Mouse (Mus musculus) olfactory bulb, adult 2 months (tissue): Measurements from ENCODE around the gene Eef1g. TPM values are rescaled to one million over a fixed set of nuclear protein-coding genes. Genes with fewer than 3 reads are reported as not detected.
"Not testable (repeated sequence)": the region's sequence is repeated elsewhere in the genome, so short reads cannot be mapped to it uniquely, and the experiment has no call there.

ENCODE experiments used
- H3K27ac ChIP-seq: fragments of 200-500 bp; 2 replicates; pipeline ENCODE4 v1.5.1; 2012; ENCODE audit warnings: low read depth, low read length; ENCODE audit not compliant: insufficient read depth
- H3K4me1 ChIP-seq: fragments of 200-500 bp; 2 replicates; pipeline ENCODE4 v1.6.1; 2012; ENCODE audit warnings: low read length; ENCODE audit not compliant: control insufficient read depth, insufficient read depth
- H3K4me3 ChIP-seq: fragments of 200-500 bp; 2 replicates; pipeline ENCODE4 v1.5.1; 2012; ENCODE audit warnings: mild to moderate bottlenecking, low read depth, low read length, moderate library complexity; ENCODE audit not compliant: insufficient read depth
- CTCF ChIP-seq: fragments of 200-500 bp; IDR thresholded peaks from 2 replicates; pipeline ENCODE4 v1.5.1; 2012; ENCODE audit warnings: low read depth, mild to moderate bottlenecking, low read length, moderate library complexity; ENCODE audit not compliant: insufficient read depth
- POLR2A ChIP-seq: fragments of 200-500 bp; IDR thresholded peaks from 2 replicates; pipeline ENCODE4 v1.6.1; 2012; ENCODE audit warnings: mild to moderate bottlenecking, low read depth, low read length, moderate library complexity; ENCODE audit not compliant: insufficient read depth
- WGBS: fragments of 180-500 bp; shearing (Covaris S2); methylation state at CpG from one replicate; pipeline ENCODE4 v1.1.7; 2018; 5-methylcytosine and 5-hydroxymethylcytosine counted together
- polyA plus RNA-seq: library from polyadenylated mRNA; stranded (reverse); fragments of >200 nt; gene quantifications from 2 replicates; pipeline ENCODE4 v1.2.4, GENCODE M21; 2012; ENCODE audit warnings: low replicate concordance; ENCODE audit not compliant: missing spikeins, insufficient read depth, insufficient read length

The Eef1g gene
- polyA plus RNA-seq, 1 experiment: not detected

- no peak for TF ChIP-seq POLR2A
- no peak for TF ChIP-seq CTCF
- 90% methylated on average over 6 of the region's 6 CpGs for WGBS
- H3K27ac ChIP-seq: no peak overlapping the region
- H3K4me3 ChIP-seq: no peak overlapping the region
- peaks cover 18% of the 10 kb centered on the region for H3K4me1 ChIP-seq
Measured at GRCm38 (mm10) chr19:8996601-8997000, 29.8 kb downstream of the Eef1g start.

- TF ChIP-seq CTCF: no peak
- TF ChIP-seq POLR2A: no peak
- H3K27ac ChIP-seq: no peak overlapping the region
- H3K4me3 ChIP-seq: no peak overlapping the region
Measured at GRCm38 (mm10) chr19:8997546-8997945, 30.7 kb downstream of the Eef1g start.

GRCm38 (mm10) chr19:8998546-8998945 lies 31.7 kb downstream of the Eef1g start:
- no peak for TF ChIP-seq POLR2A
- TF ChIP-seq CTCF: no peak
- Histone ChIP-seq H3K4me3 (no peak overlapping the region), H3K4me1 (peaks cover 12% of the 10 kb centered on the region), H3K27ac (no peak overlapping the region)
- WGBS: 84% methylated on average over 6 of the region's 6 CpGs

More at GRCm38 (mm10) chr19:8997546-8997945, 30.7 kb downstream of the Eef1g start:
- peaks cover 18% of the 10 kb centered on the region for H3K4me1 ChIP-seq
- WGBS: 31% methylated on average over 4 of the region's 4 CpGs

- Histone ChIP-seq H3K27ac (no peak overlapping the region), H3K4me1 (peaks cover 12% of the 10 kb centered on the region), H3K4me3 (no peak overlapping the region)
- 87% methylated on average over 4 of the region's 4 CpGs for WGBS
- TF ChIP-seq POLR2A (no peak), CTCF (no peak)
Measured at GRCm38 (mm10) chr19:8999223-8999622, 32.4 kb downstream of the Eef1g start.

GRCm38 (mm10) chr19:9006915-9007314 lies 40.1 kb downstream of the Eef1g start:
- 99% methylated on average over 2 of the region's 2 CpGs for WGBS
- H3K4me3 ChIP-seq, H3K4me1 ChIP-seq, H3K27ac ChIP-seq: not testable (repeated sequence)

- no peak overlapping the region for H3K4me3 ChIP-seq
- 0 out of 2 replicates have a peak, but pooled peaks cover 4% of the 10 kb centered on the region for H3K4me1 ChIP-seq
- WGBS: 90% methylated on average over 3 of the region's 3 CpGs
- no peak for TF ChIP-seq POLR2A
- TF ChIP-seq CTCF: no peak
- H3K27ac ChIP-seq: no peak overlapping the region
Measured at GRCm38 (mm10) chr19:9019298-9019697, 52.5 kb downstream of the Eef1g start.

- 66% methylated on average over 11 of the region's 11 CpGs for WGBS
- Histone ChIP-seq H3K4me3 (no peak overlapping the region), H3K4me1 (peaks cover 8% of the 10 kb centered on the region), H3K27ac (no peak overlapping the region)
- TF ChIP-seq POLR2A (no peak), CTCF (no peak)
Measured at GRCm38 (mm10) chr19:9023021-9023778, 56.4 kb downstream of the Eef1g start.

- no peak overlapping the region for H3K27ac ChIP-seq
- no peak overlapping the region for H3K4me3 ChIP-seq
- no peak for TF ChIP-seq POLR2A
- no peak for TF ChIP-seq CTCF
- WGBS: 92% methylated on average over 5 of the region's 5 CpGs
- H3K4me1 ChIP-seq: peaks cover 8% of the 10 kb centered on the region
Measured at GRCm38 (mm10) chr19:9025562-9026257, 58.9 kb downstream of the Eef1g start.

- 54% methylated on average over 4 of the region's 4 CpGs for WGBS
- H3K4me3 ChIP-seq: no peak overlapping the region
- no peak overlapping the region for H3K27ac ChIP-seq
- peaks cover 8% of the 10 kb centered on the region for H3K4me1 ChIP-seq
- no peak for TF ChIP-seq CTCF
- no peak for TF ChIP-seq POLR2A
Measured at GRCm38 (mm10) chr19:9026634-9027033, 59.8 kb downstream of the Eef1g start.

GRCm38 (mm10) chr19:9027795-9028194 lies 61.0 kb downstream of the Eef1g start:
- H3K4me3 ChIP-seq: no peak overlapping the region
- peaks cover 11% of the 10 kb centered on the region for H3K4me1 ChIP-seq
- WGBS: 52% methylated on average over 5 of the region's 5 CpGs
- no peak overlapping the region for H3K27ac ChIP-seq
- TF ChIP-seq POLR2A: no peak
- no peak for TF ChIP-seq CTCF

Other genes with a start within 250 kb of the Eef1g start
- not detected in 2 replicates for gene Slc3a2, start 243.7 kb upstream of the Eef1g start, polyA plus RNA-seq
- not detected in 2 replicates for gene Wdr74, start 231.2 kb upstream of the Eef1g start, polyA plus RNA-seq
- not detected in 2 replicates for gene 1700092M07Rik, start 226.3 kb upstream of the Eef1g start, polyA plus RNA-seq
- 609 TPM in 1 of 2 replicates, not detected in the other for gene Stx5a, start 225.6 kb upstream of the Eef1g start, polyA plus RNA-seq
- not detected in 2 replicates for gene Nxf1, start 210.0 kb upstream of the Eef1g start, polyA plus RNA-seq
- gene Tmem223, start 196.0 kb upstream of the Eef1g start, polyA plus RNA-seq: not detected in 2 replicates
- not detected in 2 replicates for gene Tmem179b, start 192.6 kb upstream of the Eef1g start, polyA plus RNA-seq
- gene Taf6l, start 180.6 kb upstream of the Eef1g start, polyA plus RNA-seq: not detected in 2 replicates
- not detected in 2 replicates for gene Polr2g, start 168.5 kb upstream of the Eef1g start, polyA plus RNA-seq
- not detected in 2 replicates for gene Zbtb3, start 164.5 kb upstream of the Eef1g start, polyA plus RNA-seq
- gene Ttc9c, start 147.7 kb upstream of the Eef1g start, polyA plus RNA-seq: not detected in 2 replicates
- gene Hnrnpul2, start 147.0 kb upstream of the Eef1g start, polyA plus RNA-seq: 134 and 194 TPM in 2 replicates
- gene AC129217.1, start 137.3 kb upstream of the Eef1g start, polyA plus RNA-seq: not detected in 2 replicates
- not detected in 2 replicates for gene Bscl2, start 129.6 kb upstream of the Eef1g start, polyA plus RNA-seq
- not detected in 2 replicates for gene Gng3, start 127.8 kb upstream of the Eef1g start, polyA plus RNA-seq
- gene Lrrn4cl, start 116.3 kb upstream of the Eef1g start, polyA plus RNA-seq: not detected in 2 replicates
- 403 TPM in 1 of 2 replicates, not detected in the other for gene Ubxn1, start 95.5 kb upstream of the Eef1g start, polyA plus RNA-seq
- not detected in 2 replicates for gene Uqcc3, start 86.1 kb upstream of the Eef1g start, polyA plus RNA-seq
- not detected in 2 replicates for gene Lbhd1, start 83.3 kb upstream of the Eef1g start, polyA plus RNA-seq
- not detected in 2 replicates for gene Gm49403, start 83.1 kb upstream of the Eef1g start, polyA plus RNA-seq
- gene 1810009A15Rik, start 78.2 kb upstream of the Eef1g start, polyA plus RNA-seq: not detected in 2 replicates
- not detected in 2 replicates for gene Gm49416, start 78.1 kb upstream of the Eef1g start, polyA plus RNA-seq
- gene Ints5, start 74.0 kb upstream of the Eef1g start, polyA plus RNA-seq: not detected in 2 replicates
- gene Ganab, start 69.0 kb upstream of the Eef1g start, polyA plus RNA-seq: not detected in 2 replicates
- not detected in 2 replicates for gene B3gat3, start 46.7 kb upstream of the Eef1g start, polyA plus RNA-seq
- not detected in 2 replicates for gene Rom1, start 37.7 kb upstream of the Eef1g start, polyA plus RNA-seq
- not detected in 2 replicates for gene Eml3, start 37.5 kb upstream of the Eef1g start, polyA plus RNA-seq
- not detected in 2 replicates for gene Mta2, start 25.2 kb upstream of the Eef1g start, polyA plus RNA-seq
- gene Tut1, start 13.2 kb upstream of the Eef1g start, polyA plus RNA-seq: not detected in 2 replicates
- gene Ahnak, start 22.2 kb downstream of the Eef1g start, polyA plus RNA-seq: not detected in 2 replicates
- not detected in 2 replicates for gene Scgb1a1, start 120.9 kb downstream of the Eef1g start, polyA plus RNA-seq
- 72.4 TPM in 1 of 2 replicates, not detected in the other for gene Asrgl1, start 168.6 kb downstream of the Eef1g start, polyA plus RNA-seq